Comparison of ENCODE assay signal across 10 mouse cellular contexts in genomic region chr17:64622352-64622886, GRCm38 (mm10). TPM values are rescaled to one million over a fixed set of nuclear protein-coding genes. Genes with fewer than 3 reads are reported as not detected.
DNase-seq lines count a peak whose midpoint lies in the region; ATAC-seq and TF ChIP-seq lines count a peak whose summit lies in the region.
"Had no signal": no experiment of that assay in that cellular context is flagged by ENCODE, and none has a peak within 500 bp of the region (broad histone marks: within the 10 kb centered on the region; RNA-seq: fewer than 3 reads in every experiment).

No protein-coding gene starts in this region.

- peaks cover 16% of the 10 kb centered on the region for H3K4me1 ChIP-seq in midbrain, embryonic 16.5 days (ENCODE audit: control insufficient read depth, insufficient read depth, low read length)
- H3K4me1 ChIP-seq in midbrain, embryonic 13.5 days (replicated peaks) = peaks cover 34% of the 10 kb centered on the region

- DNase-seq in gastrocnemius, adult 2 months = peak; percentile 49
- no peak for DNase-seq in gastrocnemius, adult 8-10 months (ENCODE audit: low spot score in 2 of 2)
- DNase-seq in heart, adult 9 months (ENCODE audit: low spot score in 2 of 2) = peak; percentile 77 to 83
- DNase-seq in kidney, postnatal 10 days = peak; percentile 52
- no peak for DNase-seq in layer of hippocampus, adult 8-10 months (ENCODE audit: low spot score in 2 of 2)
- DNase-seq: cerebellum, adult 8-10 months had no signal

- H3K27me3 ChIP-seq in midbrain, embryonic 16.5 days (ENCODE audit: control insufficient read depth, insufficient read depth, low read depth, low read length) = no peaks in the 10 kb centered on the region
- no peaks in the 10 kb centered on the region for H3K27me3 ChIP-seq in midbrain, embryonic 13.5 days
- H3K27me3 ChIP-seq: midbrain, embryonic 12.5 days had no signal

- no peak overlapping the region for H3K9ac ChIP-seq in midbrain, embryonic 16.5 days (ENCODE audit: low read depth, low read length)
- no peak overlapping the region for H3K9ac ChIP-seq in midbrain, embryonic 13.5 days (replicated peaks)
- H3K9ac ChIP-seq: midbrain, embryonic 12.5 days had no signal

- intact Hi-C loops in gastrocnemius, adult 2 months (cut with DNase I) = no loop called here

- peak; percentile 6; the same call in 1 of the 2 replicates for TF ChIP-seq CTCF in gastrocnemius, adult 2 months (IDR thresholded peaks at IDR 0.05)

- 66% methylated on average over 11 of the region's 11 CpGs for WGBS in midbrain, embryonic 16.5 days
- 61% methylated on average over 11 of the region's 11 CpGs for WGBS in midbrain, embryonic 13.5 days

- peak overlapping the region; percentile 63 for H3K4me3 ChIP-seq in gastrocnemius, adult 2 months
- H3K4me3 ChIP-seq in midbrain, embryonic 16.5 days (ENCODE audit: low read depth, low read length) = no peak overlapping the region
- H3K4me3 ChIP-seq in midbrain, embryonic 13.5 days (replicated peaks) = no peak overlapping the region
- H3K4me3 ChIP-seq: midbrain, embryonic 12.5 days had no signal

- H3K4me2 ChIP-seq in midbrain, embryonic 16.5 days (ENCODE audit: low read length) = no peak overlapping the region
- no peak overlapping the region for H3K4me2 ChIP-seq in midbrain, embryonic 13.5 days (replicated peaks)
- H3K4me2 ChIP-seq: midbrain, embryonic 12.5 days had no signal

- no peaks in the 10 kb centered on the region for H3K9me3 ChIP-seq in midbrain, embryonic 16.5 days (replicated peaks; ENCODE audit: control insufficient read depth, low read length, poor library complexity, severe bottlenecking)
- no peaks in the 10 kb centered on the region for H3K9me3 ChIP-seq in midbrain, embryonic 13.5 days
- H3K9me3 ChIP-seq: midbrain, embryonic 12.5 days had no signal

- ATAC-seq in megakaryocyte progenitor cell, adult 5-6 weeks (replicated peaks; ENCODE audit: poor library complexity) = peak; percentile 68
- no peak for ATAC-seq in midbrain, embryonic 16.5 days
- ATAC-seq in midbrain, embryonic 13.5 days = no peak

- peaks cover 4% of the 10 kb centered on the region; the same call in 1 of the 2 replicates for H3K36me3 ChIP-seq in midbrain, embryonic 16.5 days (ENCODE audit: control insufficient read depth, insufficient read depth, low read length)
- H3K36me3 ChIP-seq in midbrain, embryonic 13.5 days = peaks cover 7% of the 10 kb centered on the region; the same call in 1 of the 2 replicates

- peak overlapping the region; percentile 85 for H3K27ac ChIP-seq in gastrocnemius, adult 2 months
- H3K27ac ChIP-seq in midbrain, embryonic 16.5 days (ENCODE audit: low read length) = no peak overlapping the region
- no peak overlapping the region for H3K27ac ChIP-seq in midbrain, embryonic 13.5 days
- H3K27ac ChIP-seq: midbrain, embryonic 12.5 days had no signal

RNA-seq across cellular contexts. Expression of gene Man2a1, which starts 21.9 kb away (rescaled TPM):
- total RNA-seq in gastrocnemius, adult 2 months (2021) = 1 to 10 TPM; 9.0 to 9.8 TPM
- 1 to 10 TPM; 4.5 to 6.1 (median 5.2) TPM for total RNA-seq in gastrocnemius, adult 8-10 months (2022)
- total RNA-seq in megakaryocyte progenitor cell, adult 5-6 weeks (2015) = 31.5 and 34.7 TPM in 2 replicates
- total RNA-seq in megakaryocyte progenitor cell, adult 5-6 weeks (2017) = 32.9 and 35.3 TPM in 2 replicates
- 5.3 and 6.6 TPM in 2 replicates for polyA plus RNA-seq in midbrain, embryonic 16.5 days (2015; fragmentation: Nextera tagmentation; extraction: Ambion mirVana)
- 10 to 100 TPM; 15.4 to 19.8 (median 16.4) TPM for total RNA-seq in layer of hippocampus, adult 8-10 months (2022)
- 5.7 and 6.2 TPM in 2 replicates for polyA plus RNA-seq in midbrain, embryonic 13.5 days (2015; fragmentation: Nextera tagmentation; extraction: Ambion mirVana)

Comparison
In these comparisons a context has a peak if more than half of its experiments do, and no peak if none do; other contexts are left out.
1. DNase-seq: peak in gastrocnemius, adult 2 months (single experiment), heart, adult 9 months (2 of 2) and kidney, postnatal 10 days (single experiment); none in gastrocnemius, adult 8-10 months (0 of 2) and layer of hippocampus, adult 8-10 months (0 of 2).